Mouse (Mus musculus): ENCODE measurements around the gene Dao.

- TF ChIP-seq CTCF (IDR thresholded peaks at IDR 0.05; ENCODE audit: control insufficient read depth, insufficient read depth, insufficient replicate concordance, low read depth, low read length) (no peak), POLR2A (IDR thresholded peaks at IDR 0.05; ENCODE audit: control insufficient read depth, low read depth, low read length) (no peak)
These were observed 58.2 kb downstream of the Dao start for GRCm38 (mm10) chr5:114061675-114062074.

All from testis, adult 2 months (tissue).